Mouse (Mus musculus): Measurements from ENCODE around the gene Babam2. TPM values are rescaled to one million over a fixed set of nuclear protein-coding genes. Genes with fewer than 3 reads are reported as not detected.

The Babam2 gene
- polyA plus RNA-seq, 1 experiment from 2014 or later: 47.9 TPM

DNA sequence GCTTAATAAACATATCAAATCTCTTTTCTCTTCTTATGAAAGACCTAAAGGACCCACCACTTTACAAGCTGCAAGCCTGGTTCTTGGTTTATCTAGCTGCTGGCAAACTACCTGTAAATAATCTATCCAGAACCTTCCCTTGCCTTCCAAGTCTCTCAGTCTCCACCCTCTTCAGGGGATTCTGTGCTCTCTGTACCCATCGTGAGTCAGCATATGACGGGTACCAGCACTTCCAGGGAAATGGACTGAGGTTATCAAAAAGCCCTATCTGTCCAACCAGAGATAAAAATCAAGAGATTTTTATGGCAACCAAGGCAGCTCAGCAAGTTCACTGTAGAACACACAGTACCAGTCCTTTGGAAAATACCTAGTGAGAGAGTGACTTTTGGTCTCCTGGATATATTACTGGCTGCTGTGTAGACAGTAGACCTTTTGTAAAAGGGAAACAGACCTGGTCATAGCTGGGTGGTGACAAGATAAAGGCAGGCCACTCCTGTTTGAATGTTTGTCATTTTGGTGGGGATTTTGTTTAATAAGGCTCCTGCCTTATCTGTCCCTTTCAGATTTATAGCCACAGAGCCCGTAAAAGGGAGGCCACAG, 332.4 kb downstream of the Babam2 start:
- H3K9me3 ChIP-seq: no peaks in the 10 kb centered on the region; the same call in 1 of the 2 replicates
- no peak overlapping the region for H3K4me3 ChIP-seq
- 83% methylated on average over 3 of the region's 3 CpGs for WGBS
- no peaks in the 10 kb centered on the region for H3K27me3 ChIP-seq
- H3K27ac ChIP-seq: no peak overlapping the region
- H3K9ac ChIP-seq: no peak overlapping the region
- ATAC-seq (ENCODE audit: low FRiP score, low read depth): no peak
- H3K36me3 ChIP-seq: no peaks in the 10 kb centered on the region
- no peak overlapping the region for H3K4me2 ChIP-seq (replicated peaks)
- no peaks in the 10 kb centered on the region for H3K4me1 ChIP-seq

DNA sequence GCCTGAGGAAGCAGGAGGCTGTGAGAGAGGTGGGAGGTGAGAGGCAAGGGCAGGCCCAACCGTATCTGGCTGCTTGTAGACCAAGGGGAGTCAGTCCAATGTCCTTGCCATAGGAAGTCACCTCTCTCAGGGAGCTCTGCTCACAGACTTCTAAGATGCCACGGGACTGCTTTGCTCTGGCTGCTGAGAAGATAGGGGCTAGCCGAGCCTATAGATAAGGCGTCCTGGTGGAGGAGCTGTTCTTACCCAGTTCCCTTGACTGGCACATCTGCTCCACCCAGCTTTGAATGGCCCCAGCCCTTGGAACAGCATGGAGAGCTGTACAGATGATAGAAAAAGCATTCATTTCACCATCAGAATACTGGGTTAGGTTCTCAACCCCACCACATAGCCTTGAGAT, 335.7 kb downstream of the Babam2 start:
- Histone ChIP-seq H3K9ac (no peak overlapping the region), H3K4me3 (no peak overlapping the region), H3K36me3 (no peaks in the 10 kb centered on the region), H3K27me3 (no peaks in the 10 kb centered on the region), H3K9me3 (no peaks in the 10 kb centered on the region; the same call in 1 of the 2 replicates), H3K27ac (no peak overlapping the region), H3K4me2 (replicated peaks) (no peak overlapping the region), H3K4me1 (no peaks in the 10 kb centered on the region)
- whole genome bisulfite sequencing: 62% methylated on average over 4 of the region's 4 CpGs
- no peak for ATAC-seq (ENCODE audit: low FRiP score, low read depth)

DNA sequence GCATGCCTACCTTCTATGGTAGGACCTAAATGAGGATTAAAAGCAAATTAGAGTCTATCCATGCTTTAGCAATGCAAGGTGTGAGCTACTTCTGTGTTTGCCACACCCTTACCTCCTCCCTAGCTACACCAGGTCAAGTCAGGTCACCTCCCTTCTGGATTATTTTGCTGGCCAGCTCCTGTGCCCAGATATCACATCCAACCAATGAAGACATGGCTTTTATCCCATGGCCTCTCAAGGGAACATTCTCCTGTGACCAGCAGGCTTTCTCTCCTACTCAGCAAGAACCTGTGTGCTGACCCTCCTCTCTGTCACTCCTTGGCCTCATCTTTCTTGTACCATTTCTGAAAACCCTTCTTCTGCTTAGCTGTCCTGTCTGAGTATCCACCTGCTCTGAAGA, 336.1 kb downstream of the Babam2 start:
- H3K4me1 ChIP-seq: no peaks in the 10 kb centered on the region
- H3K9me3 ChIP-seq: no peaks in the 10 kb centered on the region; the same call in 1 of the 2 replicates
- no peak overlapping the region for H3K9ac ChIP-seq

DNA sequence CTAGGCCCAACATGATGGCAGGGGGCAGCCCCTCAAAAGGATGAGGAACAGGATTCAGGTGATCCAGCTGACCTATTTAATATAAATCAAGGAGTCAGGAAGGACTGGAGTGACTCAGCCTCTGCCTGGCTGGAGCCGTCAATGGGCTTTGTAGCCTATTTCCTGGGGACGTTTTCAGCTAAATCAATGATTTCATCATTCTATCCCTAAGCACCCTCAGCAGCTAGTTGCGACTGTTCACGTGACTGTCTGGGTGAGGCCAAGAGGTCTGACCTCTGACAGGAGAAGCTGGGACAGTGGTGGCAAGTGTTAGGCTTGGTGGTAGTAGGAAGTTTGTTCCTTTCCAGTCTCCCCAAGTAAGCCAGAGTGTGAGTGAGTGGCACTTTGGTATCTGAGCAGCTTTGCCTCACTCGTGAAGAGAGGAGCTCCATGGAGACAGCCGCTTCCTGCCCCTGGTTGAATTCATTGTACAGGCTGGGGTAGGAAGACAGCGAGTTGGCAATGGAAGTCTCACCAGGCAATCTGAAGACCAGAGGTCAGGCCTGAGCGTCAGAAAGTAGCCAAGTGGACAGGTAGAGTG, 337.1 kb downstream of the Babam2 start:
- ATAC-seq (ENCODE audit: low FRiP score, low read depth): no peak
- no peaks in the 10 kb centered on the region for H3K4me1 ChIP-seq
- no peak overlapping the region for H3K9ac ChIP-seq
- WGBS: 83% methylated on average over 8 of the region's 8 CpGs
- no peak overlapping the region for H3K27ac ChIP-seq
- H3K9me3 ChIP-seq: no peaks in the 10 kb centered on the region
- H3K4me2 ChIP-seq (replicated peaks): no peak overlapping the region
- H3K27me3 ChIP-seq: no peaks in the 10 kb centered on the region
- no peak overlapping the region for H3K4me3 ChIP-seq
- H3K36me3 ChIP-seq: no peaks in the 10 kb centered on the region

More for the DNA sequence above, 336.1 kb downstream of the Babam2 start:
- Histone ChIP-seq H3K27me3 (no peaks in the 10 kb centered on the region), H3K36me3 (no peaks in the 10 kb centered on the region), H3K4me3 (no peak overlapping the region), H3K27ac (no peak overlapping the region), H3K4me2 (replicated peaks) (no peak overlapping the region)
- no peak for ATAC-seq (ENCODE audit: low FRiP score, low read depth)

DNA sequence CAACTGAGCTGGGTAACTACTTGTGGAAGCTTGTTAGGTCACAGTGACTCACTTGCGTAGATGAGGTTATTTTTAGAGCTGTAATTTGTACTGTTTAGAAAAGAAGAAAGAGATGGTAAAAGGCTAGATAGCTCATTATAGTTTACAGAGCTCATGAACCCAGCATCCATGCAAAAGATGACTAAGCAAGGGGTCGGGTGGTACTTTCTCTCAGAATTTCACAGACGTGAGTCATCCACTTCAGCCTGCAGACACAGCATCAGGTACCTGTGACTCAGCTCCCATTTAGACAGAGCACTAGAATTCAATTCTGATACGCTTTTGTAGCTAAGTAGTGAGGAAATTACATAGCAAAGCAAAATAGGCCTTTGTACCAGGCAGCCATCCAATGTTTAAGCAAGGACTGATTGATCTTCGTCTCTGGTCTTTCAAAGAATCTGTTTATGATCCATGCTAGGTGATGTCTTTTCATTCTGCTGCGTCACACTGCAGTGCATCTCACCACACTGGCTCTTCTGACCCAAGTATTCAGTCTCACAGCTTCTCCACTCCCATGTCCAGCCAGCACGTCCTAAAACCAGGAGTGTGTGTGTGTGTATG, 338.3 kb downstream of the Babam2 start:
- H3K27ac ChIP-seq: no peak overlapping the region
- no peak for ATAC-seq (ENCODE audit: low FRiP score, low read depth)
- no peaks in the 10 kb centered on the region for H3K4me1 ChIP-seq
- no peaks in the 10 kb centered on the region for H3K36me3 ChIP-seq
- H3K4me3 ChIP-seq: no peak overlapping the region
- no peak overlapping the region for H3K9ac ChIP-seq
- H3K4me2 ChIP-seq (replicated peaks): no peak overlapping the region
- H3K9me3 ChIP-seq: no peaks in the 10 kb centered on the region
- 64% methylated on average over 7 of the region's 7 CpGs for WGBS
- no peaks in the 10 kb centered on the region for H3K27me3 ChIP-seq

DNA sequence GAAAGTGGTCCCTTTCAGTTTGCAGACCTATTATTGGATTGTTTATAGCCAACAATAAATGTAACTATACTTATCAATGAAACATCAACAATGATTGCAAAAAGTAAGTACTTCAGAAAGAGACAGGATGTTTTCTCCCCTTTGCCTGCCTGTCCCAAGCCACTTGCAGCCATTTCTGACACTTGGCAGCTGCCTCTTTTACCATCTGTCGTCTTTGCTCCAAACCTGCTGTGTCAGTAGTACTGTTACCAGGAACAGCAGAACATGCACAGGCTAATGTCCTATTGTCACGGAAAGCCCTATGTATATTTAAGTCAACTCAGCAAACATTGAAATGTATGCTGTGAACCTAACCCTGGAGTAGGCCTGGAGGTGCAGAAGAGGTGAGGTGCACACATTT, 339.4 kb downstream of the Babam2 start:
- no peaks in the 10 kb centered on the region for H3K4me1 ChIP-seq
- ATAC-seq (ENCODE audit: low FRiP score, low read depth): no peak
- WGBS: 57% methylated on average over 2 of the region's 2 CpGs
- H3K4me2 ChIP-seq (replicated peaks): no peak overlapping the region
- no peak overlapping the region for H3K27ac ChIP-seq
- no peak overlapping the region for H3K4me3 ChIP-seq
- H3K9me3 ChIP-seq: no peaks in the 10 kb centered on the region
- no peaks in the 10 kb centered on the region for H3K27me3 ChIP-seq
- H3K9ac ChIP-seq: no peak overlapping the region
- no peaks in the 10 kb centered on the region for H3K36me3 ChIP-seq

DNA sequence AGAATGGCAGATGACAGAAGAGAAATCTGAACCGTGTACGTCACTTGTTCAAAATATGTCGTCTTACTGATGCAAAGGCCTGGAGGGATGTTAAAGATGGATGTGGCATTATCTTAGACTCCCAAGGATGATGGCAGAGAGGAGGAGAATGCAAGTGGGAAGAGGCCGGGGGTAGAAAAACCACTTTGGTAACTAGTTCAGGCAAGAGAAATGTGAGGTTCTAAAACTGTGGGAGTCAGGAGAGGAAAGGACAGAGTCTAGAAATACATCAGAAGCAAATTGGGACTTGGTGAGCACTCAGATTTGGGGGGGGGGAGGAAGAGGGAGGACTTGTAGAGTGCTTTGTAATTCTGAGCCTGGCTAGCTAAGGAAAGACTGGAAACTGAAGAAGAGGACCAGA, 340.1 kb downstream of the Babam2 start:
- Histone ChIP-seq H3K4me3 (no peak overlapping the region), H3K27ac (no peak overlapping the region), H3K27me3 (no peaks in the 10 kb centered on the region), H3K4me2 (replicated peaks) (no peak overlapping the region), H3K9ac (no peak overlapping the region), H3K4me1 (no peaks in the 10 kb centered on the region), H3K36me3 (no peaks in the 10 kb centered on the region), H3K9me3 (no peaks in the 10 kb centered on the region)
- 81% methylated on average over 4 of the region's 4 CpGs for WGBS
- ATAC-seq (ENCODE audit: low FRiP score, low read depth): no peak

DNA sequence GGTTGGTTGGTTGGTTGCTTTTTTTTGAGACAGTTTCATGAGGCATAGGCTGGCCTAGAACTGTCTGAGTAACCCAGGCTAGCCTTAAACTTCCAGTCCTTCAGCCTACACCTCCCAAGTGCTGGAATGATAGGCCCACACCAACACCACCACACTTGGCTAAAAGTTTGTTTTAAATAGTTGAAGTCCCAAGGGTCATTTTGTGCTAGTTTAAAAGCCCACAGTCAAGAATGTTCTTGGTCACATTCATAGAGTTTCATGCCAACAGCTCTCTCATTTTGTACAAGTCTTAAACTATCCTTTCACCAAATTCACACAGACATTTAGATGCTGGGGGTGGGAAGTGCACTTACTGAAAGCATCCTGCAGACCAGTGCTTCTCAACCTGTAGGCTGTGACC, 341.5 kb downstream of the Babam2 start:
- H3K4me1 ChIP-seq: peaks cover 7% of the 10 kb centered on the region; the same call in 1 of the 2 replicates
- no peak for ATAC-seq (ENCODE audit: low FRiP score, low read depth)
- H3K9ac ChIP-seq: no peak overlapping the region
- H3K4me3 ChIP-seq: no peak overlapping the region
- H3K27ac ChIP-seq: no peak overlapping the region
- no peaks in the 10 kb centered on the region for H3K27me3 ChIP-seq
- no peak overlapping the region for H3K4me2 ChIP-seq (replicated peaks)
- no peaks in the 10 kb centered on the region for H3K36me3 ChIP-seq
- H3K9me3 ChIP-seq: no peaks in the 10 kb centered on the region

DNA sequence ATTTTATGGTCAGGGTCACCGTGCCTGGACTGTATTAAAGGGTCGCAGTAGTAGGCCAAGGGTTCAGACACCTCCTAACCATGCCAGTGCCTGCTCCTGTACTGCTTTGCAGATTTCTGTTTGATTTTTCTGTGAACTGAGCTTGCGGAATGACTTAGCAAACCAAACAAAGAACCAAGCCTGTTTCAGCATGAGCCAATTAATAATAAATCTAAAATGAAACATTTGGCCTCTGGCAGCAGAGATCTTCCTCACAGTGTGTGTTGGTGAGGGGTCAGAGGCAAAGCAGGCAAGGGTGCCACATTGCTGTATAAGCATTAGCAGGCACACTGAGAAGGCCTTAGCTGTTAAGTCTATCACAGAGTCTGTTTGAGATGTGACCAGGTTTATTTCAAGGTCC, 342.0 kb downstream of the Babam2 start:
- no peaks in the 10 kb centered on the region for H3K36me3 ChIP-seq
- H3K9ac ChIP-seq: no peak overlapping the region
- peaks cover 7% of the 10 kb centered on the region; the same call in 1 of the 2 replicates for H3K4me1 ChIP-seq
- H3K27ac ChIP-seq: no peak overlapping the region
- 84% methylated on average over 3 of the region's 3 CpGs for WGBS
- no peak overlapping the region for H3K4me3 ChIP-seq
- H3K27me3 ChIP-seq: no peaks in the 10 kb centered on the region
- no peaks in the 10 kb centered on the region for H3K9me3 ChIP-seq
- ATAC-seq (ENCODE audit: low FRiP score, low read depth): no peak
- no peak overlapping the region for H3K4me2 ChIP-seq (replicated peaks)

DNA sequence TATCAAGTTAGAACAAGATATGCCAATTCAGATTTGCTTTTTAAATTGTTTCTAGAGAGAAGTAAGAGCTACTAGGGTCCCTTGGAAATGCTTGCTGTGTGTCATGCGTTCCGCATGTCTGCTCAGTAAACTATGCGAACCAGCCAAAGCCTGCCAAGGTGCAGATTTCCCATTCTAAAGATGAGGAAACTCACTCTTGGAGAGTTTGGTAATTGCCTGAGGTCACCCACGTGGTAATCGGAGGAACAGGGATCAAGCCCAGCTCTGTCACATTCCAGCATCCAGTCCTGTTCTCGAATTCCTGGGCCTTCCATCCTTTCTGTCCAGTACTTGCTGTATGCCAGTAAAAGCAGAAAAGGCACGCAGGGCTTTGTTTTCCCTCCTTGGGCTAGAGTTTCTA, 345.7 kb downstream of the Babam2 start:
- H3K9ac ChIP-seq: no peak overlapping the region
- no peak overlapping the region for H3K27ac ChIP-seq
- no peak overlapping the region for H3K4me2 ChIP-seq (replicated peaks)
- no peaks in the 10 kb centered on the region for H3K36me3 ChIP-seq
- no peak overlapping the region for H3K4me3 ChIP-seq
- H3K27me3 ChIP-seq: no peaks in the 10 kb centered on the region
- WGBS: 65% methylated on average over 7 of the region's 7 CpGs
- no peaks in the 10 kb centered on the region for H3K9me3 ChIP-seq
- H3K4me1 ChIP-seq: peaks cover 7% of the 10 kb centered on the region; the same call in 1 of the 2 replicates
- no peak for ATAC-seq (ENCODE audit: low FRiP score, low read depth)

DNA sequence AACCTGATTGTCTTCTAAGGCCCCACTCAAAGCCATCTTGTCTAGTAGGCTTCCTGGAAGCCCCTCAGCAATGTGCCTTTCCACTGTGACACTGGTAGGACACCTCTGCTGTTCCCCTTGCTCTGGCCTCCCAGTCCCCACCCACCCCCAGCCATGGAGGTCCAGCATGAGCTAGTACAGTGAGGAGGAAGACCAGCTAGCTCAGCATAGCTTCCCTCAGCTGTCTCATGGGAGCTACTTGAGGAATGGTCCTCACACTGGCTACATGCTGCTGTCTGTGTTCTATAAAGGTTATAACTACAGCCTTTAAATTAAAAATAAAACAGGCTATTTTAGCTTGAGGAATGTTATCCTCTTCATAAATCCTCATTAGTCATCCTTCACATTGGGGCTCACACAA, 346.5 kb downstream of the Babam2 start:
- Histone ChIP-seq H3K36me3 (no peaks in the 10 kb centered on the region), H3K4me2 (replicated peaks) (no peak overlapping the region), H3K27me3 (no peaks in the 10 kb centered on the region), H3K4me1 (peaks cover 7% of the 10 kb centered on the region; the same call in 1 of the 2 replicates), H3K9ac (no peak overlapping the region), H3K4me3 (no peak overlapping the region), H3K27ac (no peak overlapping the region), H3K9me3 (no peaks in the 10 kb centered on the region)
- ATAC-seq (ENCODE audit: low FRiP score, low read depth): no peak

DNA sequence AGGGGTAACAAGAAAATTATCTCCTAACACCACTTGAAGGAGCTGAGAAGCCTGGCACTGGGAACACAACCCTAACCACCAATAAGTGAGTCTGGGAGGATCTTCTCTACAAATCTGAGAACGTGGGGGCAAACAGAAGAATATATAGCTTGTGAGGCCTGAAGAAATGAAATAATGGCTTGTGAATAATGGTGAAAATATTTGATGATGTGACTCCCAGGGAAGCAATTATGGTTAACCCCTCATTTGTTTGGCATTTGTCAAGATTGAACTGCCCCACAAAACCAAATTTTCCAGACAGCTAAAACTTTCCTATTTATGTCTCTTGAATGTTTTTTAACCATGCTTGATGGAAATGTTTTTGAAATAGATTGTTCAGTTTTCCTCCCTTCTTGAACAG, 354.4 kb downstream of the Babam2 start:
- no peak overlapping the region for H3K4me3 ChIP-seq
- H3K4me2 ChIP-seq (replicated peaks): no peak overlapping the region
- H3K9ac ChIP-seq: no peak overlapping the region
- ATAC-seq (ENCODE audit: low FRiP score, low read depth): no peak
- no peak overlapping the region for H3K27ac ChIP-seq
- no peaks in the 10 kb centered on the region for H3K9me3 ChIP-seq
- no peaks in the 10 kb centered on the region for H3K36me3 ChIP-seq
- 60% methylated on average over 1 of the region's 1 CpGs for WGBS
- H3K27me3 ChIP-seq: no peaks in the 10 kb centered on the region
- H3K4me1 ChIP-seq: no peaks in the 10 kb centered on the region

DNA sequence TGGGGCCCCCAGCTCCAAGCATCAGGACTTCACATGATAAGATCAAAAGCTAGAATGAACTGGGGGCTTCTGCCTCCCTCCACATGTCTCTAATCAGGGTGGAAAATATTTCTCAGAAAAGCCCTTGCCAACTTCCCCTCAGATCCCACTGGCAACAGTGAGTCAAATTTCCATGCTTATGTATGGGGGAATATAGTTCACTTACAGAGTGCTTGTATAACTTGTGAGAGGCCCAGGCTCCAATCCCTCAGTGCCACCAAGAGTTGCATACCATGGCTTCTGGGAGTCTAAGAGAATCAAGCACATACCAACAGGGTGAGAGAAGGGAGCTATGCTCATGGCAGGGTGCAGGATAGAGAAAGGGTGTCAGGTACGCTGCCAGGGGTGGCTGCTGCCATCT, 355.0 kb downstream of the Babam2 start:
- H3K4me2 ChIP-seq (replicated peaks): no peak overlapping the region
- H3K9ac ChIP-seq: no peak overlapping the region
- no peak overlapping the region for H3K27ac ChIP-seq
- H3K36me3 ChIP-seq: no peaks in the 10 kb centered on the region
- no peaks in the 10 kb centered on the region for H3K27me3 ChIP-seq
- no peak overlapping the region for H3K4me3 ChIP-seq
- H3K9me3 ChIP-seq: 0 out of 2 replicates have a peak, but pooled peaks cover 5% of the 10 kb centered on the region
- WGBS: 91% methylated on average over 1 of the region's 1 CpGs
- H3K4me1 ChIP-seq: no peaks in the 10 kb centered on the region
- no peak for ATAC-seq (ENCODE audit: low FRiP score, low read depth)
